Comparison of ENCODE assay signal across 8 mouse cellular contexts in the genomic region with DNA sequence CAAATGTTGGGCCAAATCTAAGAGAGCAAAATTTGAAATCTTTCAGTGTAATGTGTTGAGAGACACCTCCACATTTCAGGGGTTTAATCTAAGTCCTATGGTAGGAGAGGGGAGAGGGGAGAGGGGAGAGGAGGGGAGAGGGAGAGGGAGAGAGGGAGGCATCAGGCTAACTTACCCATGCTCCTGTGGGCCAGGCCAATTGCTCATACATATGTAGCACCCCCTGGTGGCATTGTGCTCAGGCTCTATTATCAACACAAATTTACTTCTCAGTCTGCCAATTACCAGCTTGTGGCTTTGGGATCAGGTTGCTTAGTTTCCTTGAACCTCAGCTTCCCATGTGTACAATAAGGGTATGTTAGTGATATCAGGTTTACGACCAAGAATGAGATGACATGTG.
A peak's percentile ranks its signal among the peaks of the same experiment; 100 is the strongest.
DNase-seq lines count a peak whose midpoint lies in the region; ATAC-seq and TF ChIP-seq lines count a peak whose summit lies in the region.

No protein-coding gene starts in this region.

- no peak overlapping the region for H3K4me3 ChIP-seq in cerebellum, adult 2 months (replicated peaks; ENCODE audit: insufficient read depth, low read depth, low read length)

- no peaks in the 10 kb centered on the region for H3K4me1 ChIP-seq in cerebellum, adult 2 months (ENCODE audit: control insufficient read depth, insufficient read depth, low read length)

- no peaks in the 10 kb centered on the region for H3K27me3 ChIP-seq in cerebellum, adult 2 months (ENCODE audit: control insufficient read depth, insufficient read depth, low read length)

- 84% methylated on average over 1 of the region's 1 CpGs for WGBS in cerebellum, adult 2 months

- TF ChIP-seq CTCF in cerebellum, adult 2 months (IDR thresholded peaks at IDR 0.05; ENCODE audit: borderline replicate concordance, insufficient read depth, low read depth, low read length) = peak; percentile 34; the same call in 1 of the 2 replicates

- no peak overlapping the region for H3K27ac ChIP-seq in cerebellum, adult 2 months (ENCODE audit: insufficient read depth, low read length)

- DNase-seq in cerebellum, adult 2 months = no peak
- peak; percentile 34 for DNase-seq in layer of hippocampus, adult 9-11 months
- DNase-seq in layer of hippocampus, postnatal 14 days (ENCODE audit: low spot score in 2 of 2) = no peak
- DNase-seq in adrenal gland, postnatal 14 days = peak; percentile 27
- peak; percentile 38 to 55 for DNase-seq in kidney, postnatal 4 days
- DNase-seq in ovary, postnatal 14 days (ENCODE audit: low spot score) = no peak
- no peak for DNase-seq in MN1 (ENCODE audit: low spot score)

- TF ChIP-seq POLR2A in cerebellum, adult 2 months (IDR thresholded peaks at IDR 0.05; ENCODE audit: borderline replicate concordance, insufficient read depth, low read length) = no peak

- ATAC-seq in cerebellum, adult (ENCODE audit: insufficient number of reproducible peaks, low FRiP score, low TSS enrichment) = no peak

Comparison
In these comparisons a context has a peak if more than half of its experiments do, and no peak if none do; other contexts are left out.
1. DNase-seq: peak in layer of hippocampus, adult 9-11 months (single experiment), adrenal gland, postnatal 14 days (single experiment) and kidney, postnatal 4 days (2 of 2); none in cerebellum, adult 2 months (0 of 2), layer of hippocampus, postnatal 14 days (0 of 2), ovary, postnatal 14 days (single experiment) and MN1 (single experiment).